Mouse (Mus musculus) cerebellum, adult 2 months (tissue): Measurements from ENCODE around the gene Ube2m. TPM values are rescaled to one million over a fixed set of nuclear protein-coding genes. Genes with fewer than 3 reads are reported as not detected.

Experiments used
- DNase-seq, 2 experiments: peaks; one replicate each; pipeline ENCODE4 v3.0.0; 2021
- H3K27ac ChIP-seq: fragments of 200-500 bp; 2 replicates; pipeline ENCODE4 v1.5.1; 2012; ENCODE audit warnings: low read length, control low read depth, inconsistent platforms; ENCODE audit not compliant: insufficient read depth
- H3K27me3 ChIP-seq: fragments of 200-500 bp; 2 replicates; pipeline ENCODE4 v1.6.1; 2012; ENCODE audit warnings: inconsistent platforms, mild to moderate bottlenecking, low read length, moderate library complexity; ENCODE audit not compliant: control insufficient read depth, insufficient read depth
- H3K4me1 ChIP-seq: fragments of 200-500 bp; 2 replicates; pipeline ENCODE4 v1.6.1; 2011; ENCODE audit warnings: low read length; ENCODE audit not compliant: control insufficient read depth, insufficient read depth
- H3K4me3 ChIP-seq: fragments of 200-500 bp; replicated peaks from 2 replicates; pipeline ENCODE3; 2011; ENCODE audit warnings: mild to moderate bottlenecking, low read depth, low read length, control low read depth; ENCODE audit not compliant: insufficient read depth
- CTCF ChIP-seq: fragments of 200-500 bp; IDR thresholded peaks from 2 replicates; pipeline ENCODE4 v1.5.1; 2011; ENCODE audit warnings: low read depth, mild to moderate bottlenecking, control low read depth, low read length, moderate library complexity, borderline replicate concordance; ENCODE audit not compliant: insufficient read depth
- POLR2A ChIP-seq: fragments of 200-500 bp; IDR thresholded peaks from 2 replicates; pipeline ENCODE4 v1.6.1; 2011; ENCODE audit warnings: low read length, control low read depth, borderline replicate concordance; ENCODE audit not compliant: insufficient read depth
- WGBS: fragments of 180-500 bp; shearing (Covaris S2); methylation state at CpG from one replicate; pipeline ENCODE4 v1.1.7; 2018; 5-methylcytosine and 5-hydroxymethylcytosine counted together
- polyA plus RNA-seq: library from polyadenylated mRNA; depleted of rRNA; stranded (reverse); fragments of >200 nt; gene quantifications from 2 replicates; pipeline ENCODE4 v1.2.3, GENCODE M21; 2012

Gene Ube2m
- polyA plus RNA-seq, 1 experiment, result 405 TPM

- H3K27ac ChIP-seq, result no peak overlapping the region
- no peak overlapping the region for H3K4me3 ChIP-seq
- TF ChIP-seq CTCF (peak; percentile 28; the same call in 1 of the 2 replicates), POLR2A (no peak)
- peaks cover 3% of the 10 kb centered on the region for H3K4me1 ChIP-seq
- peak in 1 of 2 experiments; percentile 20 for DNase-seq
- H3K27me3 ChIP-seq, result no peaks in the 10 kb centered on the region
- 56% methylated on average over 5 of the region's 5 CpGs for WGBS
Measured at GRCm38 (mm10) chr7:13031069-13031468, 7.0 kb downstream of the Ube2m start.

- WGBS, result 88% methylated on average over 4 of the region's 4 CpGs
- no peak for TF ChIP-seq CTCF
- no peak for TF ChIP-seq POLR2A
- H3K4me1 ChIP-seq, result peaks cover 3% of the 10 kb centered on the region
- no peak for DNase-seq
- H3K27me3 ChIP-seq, result no peaks in the 10 kb centered on the region
- no peak overlapping the region for H3K27ac ChIP-seq
- H3K4me3 ChIP-seq, result no peak overlapping the region
Measured at GRCm38 (mm10) chr7:13028986-13029385, 9.1 kb downstream of the Ube2m start.

GRCm38 (mm10) chr7:13025511-13026112 lies 12.5 kb downstream of the Ube2m start:
- peak in 1 of 2 experiments; percentile 18 for DNase-seq
- H3K4me1 ChIP-seq, result 0 out of 2 replicates have a peak, but pooled peaks cover 3% of the 10 kb centered on the region
- peak overlapping the region; percentile 82; the same call in 1 of the 2 replicates for H3K27ac ChIP-seq
- 14% methylated on average over 4 of the region's 4 CpGs for WGBS
- peak overlapping the region; percentile 95 for H3K4me3 ChIP-seq
- H3K27me3 ChIP-seq, result no peaks in the 10 kb centered on the region
- TF ChIP-seq POLR2A, result no peak
- no peak for TF ChIP-seq CTCF

GRCm38 (mm10) chr7:13024805-13025204 lies 13.3 kb downstream of the Ube2m start:
- under 1% methylated on average over 44 of the region's 44 CpGs for WGBS
- peak overlapping the region; percentile 95 for H3K4me3 ChIP-seq

GRCm38 (mm10) chr7:13023928-13024731 lies 13.9 kb downstream of the Ube2m start:
- DNase-seq, result peak; percentile 92 to 99
- Histone ChIP-seq H3K4me3 (peak overlapping the region; percentile 95), H3K27me3 (no peaks in the 10 kb centered on the region), H3K4me1 (0 out of 2 replicates have a peak, but pooled peaks cover 3% of the 10 kb centered on the region), H3K27ac (peak overlapping the region; percentile 94)
- TF ChIP-seq POLR2A, result peak; percentile 93
- no peak for TF ChIP-seq CTCF
- under 1% methylated on average over 94 of the region's 95 CpGs for WGBS

More at GRCm38 (mm10) chr7:13024805-13025204, 13.3 kb downstream of the Ube2m start:
- peak; percentile 82 to 83 for DNase-seq
- peak overlapping the region; percentile 82 for H3K27ac ChIP-seq
- no peaks in the 10 kb centered on the region for H3K27me3 ChIP-seq
- 0 out of 2 replicates have a peak, but pooled peaks cover 3% of the 10 kb centered on the region for H3K4me1 ChIP-seq
- no peak for TF ChIP-seq CTCF
- TF ChIP-seq POLR2A, result no peak

GRCm38 (mm10) chr7:13022773-13023535 lies 15.1 kb downstream of the Ube2m start:
- Histone ChIP-seq H3K27ac (no peak overlapping the region), H3K4me3 (peak overlapping the region; percentile 95), H3K4me1 (0 out of 2 replicates have a peak, but pooled peaks cover 3% of the 10 kb centered on the region), H3K27me3 (no peaks in the 10 kb centered on the region)
- 3% methylated on average over 31 of the region's 31 CpGs for WGBS
- DNase-seq, result peak; percentile 49 to 52
- TF ChIP-seq POLR2A (no peak), CTCF (no peak)

GRCm38 (mm10) chr7:13015217-13015616 lies 22.9 kb downstream of the Ube2m start:
- H3K4me3 ChIP-seq, result no peak overlapping the region
- DNase-seq, result no peak
- H3K4me1 ChIP-seq, result no peaks in the 10 kb centered on the region; the same call in 1 of the 2 replicates
- WGBS, result 73% methylated on average over 1 of the region's 1 CpGs
- no peak overlapping the region for H3K27ac ChIP-seq
- no peaks in the 10 kb centered on the region for H3K27me3 ChIP-seq
- no peak for TF ChIP-seq CTCF
- no peak for TF ChIP-seq POLR2A
